Mouse (Mus musculus) testis, adult 2 months (tissue): ENCODE measurements around the gene Chmp5.

Source experiments
- CTCF ChIP-seq: fragments of 200-500 bp; IDR thresholded peaks from 2 replicates; pipeline ENCODE4 v1.5.1; 2012; ENCODE audit warnings: low read depth, mild to moderate bottlenecking, inconsistent platforms, low read length, moderate library complexity; ENCODE audit not compliant: control insufficient read depth, insufficient read depth, insufficient replicate concordance
- POLR2A ChIP-seq: fragments of 200-500 bp; IDR thresholded peaks from 2 replicates; pipeline ENCODE4 v1.6.1; 2012; ENCODE audit warnings: low read depth, mild to moderate bottlenecking, inconsistent platforms, low read length, moderate library complexity; ENCODE audit not compliant: control insufficient read depth

- TF ChIP-seq CTCF (no peak), POLR2A (no peak)
Measured at GRCm38 (mm10) chr4:40979430-40979829, 31.2 kb downstream of the Chmp5 start.
